Mouse (Mus musculus): ENCODE results near the gene Tmem131. TPM values are rescaled to one million over a fixed set of nuclear protein-coding genes. Genes with fewer than 3 reads are reported as not detected.

Gene Tmem131
- polyA plus RNA-seq, 1 experiment = 20.5 TPM

GRCm38 (mm10) chr1:36932231-36932630 lies 11.2 kb downstream of the Tmem131 start:
- 82% methylated on average over 1 of the region's 1 CpGs for WGBS
- no peak overlapping the region for H3K4me3 ChIP-seq (replicated peaks; ENCODE audit: extremely low read depth, low read depth, low read length)
- peaks cover 9% of the 10 kb centered on the region for H3K4me1 ChIP-seq (ENCODE audit: control insufficient read depth, insufficient read depth, low read length)
- no peak for DNase-seq
- no peak for TF ChIP-seq CTCF (IDR thresholded peaks at IDR 0.05; ENCODE audit: insufficient read depth, low read length)
- no peak for TF ChIP-seq POLR2A (IDR thresholded peaks at IDR 0.05; ENCODE audit: borderline replicate concordance, extremely low read depth, low read depth, low read length)

- H3K4me1 ChIP-seq (ENCODE audit: control insufficient read depth, insufficient read depth, low read length) = peaks cover 8% of the 10 kb centered on the region
- no peak for TF ChIP-seq CTCF (IDR thresholded peaks at IDR 0.05; ENCODE audit: insufficient read depth, low read length)
- TF ChIP-seq POLR2A (IDR thresholded peaks at IDR 0.05; ENCODE audit: borderline replicate concordance, extremely low read depth, low read depth, low read length) = no peak
- no peak overlapping the region for H3K4me3 ChIP-seq (replicated peaks; ENCODE audit: extremely low read depth, low read depth, low read length)
- 75% methylated on average over 8 of the region's 8 CpGs for WGBS
- no peak for DNase-seq
Measured at GRCm38 (mm10) chr1:36930911-36931310, 12.6 kb downstream of the Tmem131 start.

- 90% methylated on average over 2 of the region's 2 CpGs for WGBS
- TF ChIP-seq CTCF (IDR thresholded peaks at IDR 0.05; ENCODE audit: insufficient read depth, low read length) = no peak
- no peak for TF ChIP-seq POLR2A (IDR thresholded peaks at IDR 0.05; ENCODE audit: borderline replicate concordance, extremely low read depth, low read depth, low read length)
- DNase-seq = no peak
- peaks cover 8% of the 10 kb centered on the region for H3K4me1 ChIP-seq (ENCODE audit: control insufficient read depth, insufficient read depth, low read length)
- H3K4me3 ChIP-seq (replicated peaks; ENCODE audit: extremely low read depth, low read depth, low read length) = no peak overlapping the region
Measured at GRCm38 (mm10) chr1:36929996-36930395, 13.5 kb downstream of the Tmem131 start.

GRCm38 (mm10) chr1:36928357-36929330 lies 14.8 kb downstream of the Tmem131 start:
- WGBS = 55% methylated on average over 6 of the region's 6 CpGs
- TF ChIP-seq POLR2A (IDR thresholded peaks at IDR 0.05; ENCODE audit: borderline replicate concordance, extremely low read depth, low read depth, low read length) = no peak
- no peak for TF ChIP-seq CTCF (IDR thresholded peaks at IDR 0.05; ENCODE audit: insufficient read depth, low read length)
- H3K4me3 ChIP-seq (replicated peaks; ENCODE audit: extremely low read depth, low read depth, low read length) = no peak overlapping the region

GRCm38 (mm10) chr1:36927569-36927968 lies 15.9 kb downstream of the Tmem131 start:
- TF ChIP-seq POLR2A (IDR thresholded peaks at IDR 0.05; ENCODE audit: borderline replicate concordance, extremely low read depth, low read depth, low read length) = no peak
- no peak overlapping the region for H3K4me3 ChIP-seq (replicated peaks; ENCODE audit: extremely low read depth, low read depth, low read length)
- DNase-seq = no peak
- H3K4me1 ChIP-seq (ENCODE audit: control insufficient read depth, insufficient read depth, low read length) = peaks cover 10% of the 10 kb centered on the region
- WGBS = 80% methylated on average over 2 of the region's 2 CpGs

More at GRCm38 (mm10) chr1:36928357-36929330, 14.8 kb downstream of the Tmem131 start:
- peaks cover 10% of the 10 kb centered on the region for H3K4me1 ChIP-seq (ENCODE audit: control insufficient read depth, insufficient read depth, low read length)
- no peak for DNase-seq

GRCm38 (mm10) chr1:36926738-36927137 lies 16.7 kb downstream of the Tmem131 start:
- 77% methylated on average over 6 of the region's 6 CpGs for WGBS
- H3K4me3 ChIP-seq (replicated peaks; ENCODE audit: extremely low read depth, low read depth, low read length) = no peak overlapping the region
- DNase-seq = no peak
- TF ChIP-seq CTCF (IDR thresholded peaks at IDR 0.05; ENCODE audit: insufficient read depth, low read length) (no peak), POLR2A (IDR thresholded peaks at IDR 0.05; ENCODE audit: borderline replicate concordance, extremely low read depth, low read depth, low read length) (no peak)
- peaks cover 13% of the 10 kb centered on the region for H3K4me1 ChIP-seq (ENCODE audit: control insufficient read depth, insufficient read depth, low read length)

GRCm38 (mm10) chr1:36926246-36926645 lies 17.2 kb downstream of the Tmem131 start:
- DNase-seq = no peak
- Histone ChIP-seq H3K4me1 (ENCODE audit: control insufficient read depth, insufficient read depth, low read length) (peaks cover 15% of the 10 kb centered on the region), H3K4me3 (replicated peaks; ENCODE audit: extremely low read depth, low read depth, low read length) (no peak overlapping the region)
- 77% methylated on average over 4 of the region's 4 CpGs for WGBS
- TF ChIP-seq POLR2A (IDR thresholded peaks at IDR 0.05; ENCODE audit: borderline replicate concordance, extremely low read depth, low read depth, low read length) (no peak), CTCF (IDR thresholded peaks at IDR 0.05; ENCODE audit: insufficient read depth, low read length) (no peak)

GRCm38 (mm10) chr1:36925781-36926180 lies 17.7 kb downstream of the Tmem131 start:
- Histone ChIP-seq H3K4me3 (replicated peaks; ENCODE audit: extremely low read depth, low read depth, low read length) (no peak overlapping the region), H3K4me1 (ENCODE audit: control insufficient read depth, insufficient read depth, low read length) (peaks cover 18% of the 10 kb centered on the region)
- 41% methylated on average over 5 of the region's 5 CpGs for WGBS
- TF ChIP-seq POLR2A (IDR thresholded peaks at IDR 0.05; ENCODE audit: borderline replicate concordance, extremely low read depth, low read depth, low read length) = no peak
- DNase-seq = no peak

GRCm38 (mm10) chr1:36924853-36925252 lies 18.6 kb downstream of the Tmem131 start:
- no peak for DNase-seq
- 84% methylated on average over 2 of the region's 2 CpGs for WGBS
- TF ChIP-seq CTCF (IDR thresholded peaks at IDR 0.05; ENCODE audit: insufficient read depth, low read length) (no peak), POLR2A (IDR thresholded peaks at IDR 0.05; ENCODE audit: borderline replicate concordance, extremely low read depth, low read depth, low read length) (no peak)
- Histone ChIP-seq H3K4me3 (replicated peaks; ENCODE audit: extremely low read depth, low read depth, low read length) (no peak overlapping the region), H3K4me1 (ENCODE audit: control insufficient read depth, insufficient read depth, low read length) (peaks cover 25% of the 10 kb centered on the region)

GRCm38 (mm10) chr1:36923911-36924310 lies 19.6 kb downstream of the Tmem131 start:
- H3K4me1 ChIP-seq (ENCODE audit: control insufficient read depth, insufficient read depth, low read length) = peaks cover 32% of the 10 kb centered on the region
- no peak for TF ChIP-seq POLR2A (IDR thresholded peaks at IDR 0.05; ENCODE audit: borderline replicate concordance, extremely low read depth, low read depth, low read length)
- no peak for TF ChIP-seq CTCF (IDR thresholded peaks at IDR 0.05; ENCODE audit: insufficient read depth, low read length)
- DNase-seq = no peak
- no peak overlapping the region for H3K4me3 ChIP-seq (replicated peaks; ENCODE audit: extremely low read depth, low read depth, low read length)
